Mouse (Mus musculus): ENCODE measurements at regions not wholly inside any gene's neighbourhood (a gene's known extent, or its start where the extent isn't known, plus 50 kb on each side); places are given as distances from the start of the nearest gene placed in this dataset.

DNA sequence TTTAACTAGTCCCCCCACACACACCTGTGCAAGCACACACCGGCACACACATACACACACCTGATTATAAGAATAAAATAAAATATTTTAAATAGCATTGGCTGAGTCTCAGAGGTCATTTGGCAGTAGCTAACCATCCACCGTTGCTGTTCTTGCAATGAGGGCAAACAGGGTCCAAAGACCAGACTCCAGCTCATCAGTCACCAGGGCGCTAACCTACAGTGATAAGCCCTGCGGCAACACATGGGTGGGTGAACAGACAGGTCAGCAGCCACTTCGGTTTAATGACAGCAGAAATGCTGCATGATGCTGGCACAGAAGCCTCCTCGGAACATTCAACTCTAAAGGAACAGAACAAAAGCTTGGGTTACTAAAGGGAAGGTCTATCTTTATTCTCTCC, 54.9 kb downstream of the Tas2r134 start:
- DNase-seq: no peak
- intact Hi-C loops (cut with DNase I): no loop called here

DNA sequence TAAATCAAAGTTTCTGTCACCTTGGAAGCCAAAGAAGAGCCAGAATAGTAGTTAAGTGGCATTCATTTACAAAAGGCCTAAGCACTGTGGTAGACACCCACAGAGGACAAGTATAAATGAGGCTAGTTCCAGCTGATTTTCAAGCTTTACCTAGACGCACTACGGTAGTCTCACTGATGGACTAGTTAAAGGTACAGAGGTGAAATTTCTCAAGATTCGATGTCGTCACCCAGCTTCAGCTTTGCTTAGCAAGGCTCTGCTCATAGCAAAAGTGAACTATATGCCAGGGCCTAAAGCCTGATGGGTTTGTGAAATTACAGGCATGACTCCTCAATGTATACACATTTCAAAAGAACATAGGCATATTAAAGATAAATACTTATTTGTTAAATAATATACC, 55.4 kb downstream of the Tas2r134 start:
- intact Hi-C loops (cut with DNase I): no loop called here
- DNase-seq: no peak

DNA sequence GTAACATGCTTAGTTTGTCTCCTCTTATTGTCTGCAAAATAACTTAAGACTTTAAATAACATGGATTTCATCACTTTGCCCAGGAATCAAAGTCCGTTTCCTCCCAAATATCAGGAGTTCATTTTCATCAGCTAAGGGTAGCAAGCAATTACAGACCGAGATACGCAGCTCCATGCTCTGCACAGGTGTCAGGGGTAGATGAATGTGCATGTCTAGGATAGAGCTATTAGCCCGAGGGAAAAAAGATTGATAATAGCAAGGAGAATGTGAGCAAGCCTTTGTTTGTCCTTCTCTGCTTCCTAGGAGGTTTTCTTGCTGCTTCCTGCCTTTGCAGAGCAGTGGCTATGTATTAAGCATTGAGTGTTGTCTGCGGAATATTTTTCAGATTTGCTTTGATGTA, 77.8 kb downstream of the Tas2r134 start:
- intact Hi-C loops (cut with DNase I): no loop called here
- DNase-seq: no peak

DNA sequence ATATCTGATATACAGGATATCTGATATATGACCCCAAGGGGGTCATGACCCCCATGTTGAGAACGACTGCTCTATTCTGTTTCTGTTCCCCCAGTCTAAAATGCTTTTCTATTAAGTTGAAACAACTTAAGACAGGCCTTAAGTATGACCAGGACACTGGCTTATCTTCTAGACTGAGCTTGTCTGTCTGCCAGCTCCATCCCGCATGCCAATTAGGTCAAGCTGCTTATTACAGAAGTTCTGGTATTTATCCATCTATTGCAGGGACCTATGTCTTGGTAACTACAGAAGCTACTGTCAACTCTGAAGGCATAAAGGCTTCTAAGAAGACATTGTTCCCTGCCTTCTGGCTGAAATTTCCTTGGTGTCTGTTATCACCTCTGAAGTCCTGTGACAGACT, 81.4 kb downstream of the Tas2r134 start:
- DNase-seq: peak; percentile 10 to 14
- intact Hi-C loops (cut with DNase I): no loop called here

DNA sequence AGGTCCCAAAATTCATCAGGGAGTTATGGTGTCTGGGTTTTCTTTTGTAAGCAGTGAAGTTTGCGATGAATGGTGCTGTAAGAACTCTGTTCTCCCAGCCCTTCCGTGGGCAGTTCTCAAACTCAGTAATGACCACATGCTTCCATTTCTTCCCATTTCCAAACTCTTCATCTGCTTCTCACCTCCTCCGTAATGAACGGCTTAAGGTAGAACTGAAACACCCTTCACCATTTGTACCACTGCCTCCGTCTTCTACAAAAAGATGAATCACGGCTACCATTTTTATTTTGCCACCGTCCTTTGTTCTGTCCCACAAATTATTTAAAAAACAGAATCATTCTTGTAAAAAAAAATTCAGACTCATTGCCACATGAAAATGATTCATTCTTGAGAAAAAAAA, 85.3 kb downstream of the Tas2r134 start:
- DNase-seq: no peak
- intact Hi-C loops (cut with DNase I): no loop called here

DNA sequence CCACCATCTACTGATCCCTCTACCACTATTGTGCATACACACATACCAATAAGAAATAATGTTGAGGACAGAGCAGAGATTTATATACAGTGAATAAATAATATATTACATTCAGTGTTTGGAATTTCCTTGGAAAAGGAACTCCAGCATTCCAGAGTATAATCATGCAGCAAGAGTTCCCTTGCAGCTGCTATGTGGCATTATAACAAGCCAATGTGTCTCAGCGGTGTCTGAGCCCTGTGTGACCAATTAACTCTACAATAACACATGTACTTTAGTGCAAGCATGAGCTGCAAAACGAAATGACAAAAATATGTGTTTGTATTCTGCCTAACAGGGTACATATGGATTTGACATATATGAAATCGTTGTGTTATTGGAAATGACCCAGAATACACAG, 103.5 kb downstream of the Tas2r134 start:
- no peak for DNase-seq
- intact Hi-C loops (cut with DNase I): no loop called here

DNA sequence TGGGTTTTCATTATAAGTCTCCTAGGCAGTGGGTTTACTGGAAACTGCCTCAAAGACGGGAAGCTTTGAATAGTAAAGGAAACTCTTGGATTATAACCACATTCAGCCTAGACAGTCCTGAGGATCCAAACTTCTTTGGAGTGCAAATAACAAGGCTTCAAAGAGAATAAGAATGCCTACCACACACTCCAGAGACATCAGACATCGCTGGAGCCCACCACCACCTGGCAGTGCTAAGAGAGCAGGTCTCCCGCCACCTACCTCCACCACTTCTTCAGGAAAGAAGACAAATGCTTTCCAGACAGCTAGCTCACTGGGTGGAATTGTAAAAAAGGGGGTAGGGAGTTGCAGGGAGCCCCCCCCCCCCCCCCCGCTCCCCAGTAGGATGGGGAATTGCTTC, 104.4 kb downstream of the Tas2r134 start:
- intact Hi-C loops (cut with DNase I): no loop called here
- no peak for DNase-seq

DNA sequence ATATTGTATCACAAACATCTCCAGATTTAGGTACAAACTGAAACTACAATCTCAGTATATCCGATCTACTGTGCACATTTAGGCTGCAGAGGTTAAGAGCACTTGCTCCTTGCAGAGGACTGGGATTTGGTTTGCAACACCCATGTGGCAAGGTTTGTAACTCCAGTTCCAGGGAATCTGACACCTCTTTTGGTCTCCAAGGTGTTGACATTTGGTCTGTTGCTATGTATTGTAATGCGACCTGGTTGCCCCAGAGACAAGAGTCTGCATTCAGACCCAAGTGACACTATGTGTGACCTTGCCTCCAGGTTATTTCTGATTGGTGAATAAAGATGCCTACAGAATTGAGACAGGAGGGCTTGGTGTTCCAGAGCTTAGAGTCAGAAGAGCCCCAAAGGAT, 105.0 kb downstream of the Tas2r134 start:
- intact Hi-C loops (cut with DNase I): no loop called here
- no peak for DNase-seq

DNA sequence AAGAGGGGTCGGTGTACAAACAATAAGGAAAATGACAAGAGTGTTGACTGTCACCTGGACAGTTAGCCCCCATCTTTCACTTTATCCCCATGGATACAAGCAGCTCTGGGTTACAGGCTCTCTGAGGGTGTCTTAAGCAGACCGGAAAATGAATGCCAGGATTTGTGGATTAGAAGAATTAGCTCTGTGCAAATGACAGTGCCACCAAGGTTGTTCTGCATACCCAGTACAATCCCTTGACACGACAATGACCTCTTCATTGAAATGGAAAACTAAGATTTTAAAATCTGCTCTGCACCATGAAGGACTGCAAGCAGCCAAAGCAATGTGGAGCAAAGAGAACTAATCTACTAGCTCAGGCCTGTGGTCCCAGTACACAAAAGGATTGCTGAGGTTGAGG, 105.9 kb downstream of the Tas2r134 start:
- intact Hi-C loops (cut with DNase I): no loop called here
- DNase-seq: no peak

DNA sequence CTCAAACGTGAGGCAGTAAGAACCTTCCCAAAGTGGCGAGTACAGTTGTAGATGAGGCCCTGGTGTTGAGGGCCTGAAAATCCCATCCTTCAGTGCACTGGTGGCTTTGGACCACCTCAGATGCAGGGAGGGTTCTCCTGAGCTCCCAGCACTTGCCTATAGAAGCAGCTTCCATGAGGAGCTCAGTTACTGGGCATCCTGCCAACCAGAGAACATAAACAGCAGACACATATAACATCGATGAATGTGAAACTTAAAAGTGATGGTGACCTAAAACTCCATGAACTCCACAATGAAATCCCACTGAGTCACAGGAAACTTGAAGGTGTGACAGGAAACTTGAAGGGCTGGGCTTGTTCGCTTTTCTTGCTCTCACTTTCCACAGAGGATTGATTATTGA, 109.1 kb downstream of the Tas2r134 start:
- intact Hi-C loops (cut with DNase I): no loop called here
- no peak for DNase-seq

DNA sequence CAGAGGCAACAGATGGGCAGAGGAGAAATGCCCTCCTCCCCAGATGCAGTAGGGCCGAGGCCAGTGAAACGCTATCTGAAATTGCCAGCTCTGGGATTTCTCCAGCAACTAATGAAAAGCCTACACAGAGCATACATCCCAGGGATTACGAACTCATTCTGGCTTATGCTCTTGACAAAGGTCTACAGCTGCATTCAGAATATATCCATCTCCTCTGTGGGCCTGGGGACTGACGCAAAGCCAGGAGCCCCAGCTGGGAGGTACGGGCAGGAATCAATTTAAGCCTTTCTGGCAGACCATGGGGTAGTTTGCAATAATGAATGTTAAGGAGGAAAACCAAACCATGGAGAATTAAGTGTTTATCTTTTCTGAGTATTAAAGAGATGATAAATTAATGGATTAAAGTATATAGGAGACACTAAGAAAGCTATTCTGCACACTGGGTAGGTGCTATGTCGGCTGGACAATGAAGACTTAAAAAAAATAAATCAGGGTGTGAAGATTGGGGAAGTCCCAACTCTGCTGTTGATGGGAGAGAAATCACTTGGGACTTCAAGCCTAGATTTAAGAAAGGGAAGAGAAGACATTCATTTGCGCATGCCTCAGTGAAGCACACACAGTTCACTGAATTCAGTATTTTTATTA, 120.5 kb downstream of the Tas2r134 start:
- intact Hi-C loops (cut with DNase I): no loop called here
- no peak for DNase-seq

DNA sequence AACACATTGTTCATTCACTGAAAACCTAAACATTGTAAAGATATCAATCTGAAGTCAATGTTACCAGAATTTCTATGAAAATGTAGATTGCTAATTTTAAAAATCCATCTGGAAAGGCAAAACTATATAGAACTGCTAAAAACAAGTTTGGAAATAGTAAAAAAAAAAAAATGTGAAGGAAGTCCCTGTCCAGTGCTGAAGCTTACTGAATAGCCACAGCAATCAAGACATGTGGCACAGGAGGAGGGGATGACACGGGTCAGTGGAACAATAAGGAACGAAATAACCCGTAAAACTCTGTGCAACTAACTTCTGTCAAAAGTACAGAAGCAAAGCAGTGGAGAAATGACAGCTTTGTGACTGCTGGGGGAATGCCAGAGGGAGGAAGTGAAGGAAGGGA, 121.9 kb downstream of the Tas2r134 start:
- no peak for DNase-seq
- intact Hi-C loops (cut with DNase I): no loop called here

DNA sequence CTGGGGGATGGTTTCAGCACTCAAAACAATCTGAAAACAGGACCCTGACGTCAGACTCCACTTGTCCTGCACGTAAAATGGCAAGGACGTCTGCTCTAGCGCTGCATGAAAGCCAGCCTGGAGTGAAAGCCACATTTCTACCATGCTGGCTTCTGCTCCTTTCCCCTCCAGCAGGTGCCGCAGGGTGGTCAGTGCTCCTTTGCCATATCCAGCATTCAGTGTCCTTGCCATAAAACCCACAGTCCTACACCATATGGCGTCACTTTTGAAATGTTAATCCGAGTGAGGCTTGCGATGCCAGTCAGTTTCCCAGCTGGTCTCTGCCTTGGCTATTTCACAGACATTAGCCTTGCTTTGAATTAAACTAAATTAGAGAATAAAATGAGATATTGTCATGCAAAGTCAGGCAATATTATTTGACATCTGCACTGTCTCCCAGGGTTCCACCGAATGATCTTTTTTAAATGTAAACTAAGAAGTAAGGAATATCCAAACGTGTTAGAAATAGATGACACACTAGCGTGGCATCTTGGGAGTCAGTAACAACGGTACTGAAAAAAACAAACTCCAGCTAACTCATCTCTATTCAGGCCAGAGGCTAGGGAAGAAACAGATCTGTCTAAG, 125.7 kb downstream of the Tas2r134 start:
- DNase-seq: no peak
- intact Hi-C loops (cut with DNase I): no loop called here

DNA sequence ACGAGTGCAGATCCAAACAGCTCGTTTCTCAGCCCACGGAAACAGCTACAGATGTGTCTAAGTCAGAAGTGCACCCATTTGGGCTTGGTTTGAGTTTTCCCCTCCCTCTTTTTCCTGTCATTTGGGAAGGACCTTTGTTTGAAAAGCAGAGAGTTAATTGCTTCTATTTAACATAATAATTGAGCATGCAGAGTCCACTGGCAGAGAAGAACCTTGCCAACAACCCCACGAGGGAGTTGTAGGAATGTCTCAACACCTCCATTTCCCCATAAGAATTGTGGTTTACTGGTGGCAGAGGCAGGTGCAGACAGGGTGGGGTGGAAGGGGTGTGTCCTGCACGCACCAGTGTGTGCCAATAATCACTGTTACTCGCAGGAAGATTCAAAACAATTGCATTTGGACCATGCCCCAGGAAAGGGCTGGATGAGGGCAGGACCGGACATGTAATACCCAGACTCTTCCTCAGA, 126.3 kb downstream of the Tas2r134 start:
- intact Hi-C loops (cut with DNase I): no loop called here
- DNase-seq: no peak

DNA sequence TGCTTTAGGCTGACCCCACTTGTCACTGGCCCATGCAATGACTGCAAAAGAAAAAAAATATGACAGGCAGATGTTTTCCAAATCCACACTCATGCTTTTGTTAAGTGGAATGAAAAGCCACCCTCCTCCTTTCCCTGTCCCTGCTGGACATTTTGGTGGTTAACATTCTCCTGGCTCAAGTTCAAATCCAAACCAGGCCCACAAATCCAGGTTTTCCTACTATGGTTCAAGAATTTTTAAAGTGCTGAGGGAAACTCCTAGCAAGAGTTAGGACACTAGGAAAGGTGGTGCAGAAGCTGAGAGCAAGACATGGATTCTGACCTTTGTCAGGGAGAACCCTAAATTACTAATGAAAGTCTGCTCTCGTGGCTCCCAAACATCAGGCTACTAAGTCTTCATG, 130.1 kb downstream of the Tas2r134 start:
- no peak for DNase-seq
- intact Hi-C loops (cut with DNase I): no loop called here

DNA sequence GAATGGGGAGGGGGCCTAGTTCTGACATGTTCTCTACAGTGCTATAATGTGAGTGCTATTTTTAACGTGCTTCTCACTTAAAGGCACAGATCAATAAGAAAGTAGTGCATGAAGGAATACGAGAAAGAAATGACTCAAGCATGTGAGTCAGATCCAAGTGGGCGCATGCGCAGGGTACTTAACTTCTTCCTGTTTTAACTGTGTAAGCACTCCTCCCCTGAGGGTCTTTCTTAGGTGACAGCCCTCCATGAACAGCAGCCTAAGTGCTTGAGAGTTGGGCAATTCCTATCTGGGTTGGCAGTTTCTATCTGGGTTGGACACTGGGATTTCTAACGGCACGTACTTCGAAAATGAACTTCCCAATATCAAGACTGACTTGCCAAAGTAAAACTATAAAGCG, 130.8 kb downstream of the Tas2r134 start:
- DNase-seq: no peak
- intact Hi-C loops (cut with DNase I): no loop called here

DNA sequence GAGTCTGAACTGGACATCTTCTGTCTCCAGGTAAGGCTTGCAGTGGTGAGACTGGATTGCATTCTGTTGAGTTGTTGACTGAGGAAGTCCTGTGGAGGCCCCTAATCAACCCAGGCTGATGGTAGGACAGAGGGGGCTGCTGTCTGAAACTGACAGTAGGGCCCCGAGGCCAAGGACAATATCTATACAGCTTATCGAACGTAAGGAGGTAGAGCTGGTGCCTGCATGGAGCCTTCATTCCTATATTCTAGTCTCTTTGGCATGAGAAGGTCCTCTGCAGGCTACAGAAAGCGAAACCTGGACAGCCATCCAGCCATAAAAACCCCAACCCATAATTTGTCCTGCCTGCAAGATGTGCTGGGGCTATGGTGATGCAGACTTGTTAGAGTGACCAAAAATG, 135.6 kb downstream of the Tas2r134 start:
- no peak for DNase-seq
- intact Hi-C loops (cut with DNase I): no loop called here

DNA sequence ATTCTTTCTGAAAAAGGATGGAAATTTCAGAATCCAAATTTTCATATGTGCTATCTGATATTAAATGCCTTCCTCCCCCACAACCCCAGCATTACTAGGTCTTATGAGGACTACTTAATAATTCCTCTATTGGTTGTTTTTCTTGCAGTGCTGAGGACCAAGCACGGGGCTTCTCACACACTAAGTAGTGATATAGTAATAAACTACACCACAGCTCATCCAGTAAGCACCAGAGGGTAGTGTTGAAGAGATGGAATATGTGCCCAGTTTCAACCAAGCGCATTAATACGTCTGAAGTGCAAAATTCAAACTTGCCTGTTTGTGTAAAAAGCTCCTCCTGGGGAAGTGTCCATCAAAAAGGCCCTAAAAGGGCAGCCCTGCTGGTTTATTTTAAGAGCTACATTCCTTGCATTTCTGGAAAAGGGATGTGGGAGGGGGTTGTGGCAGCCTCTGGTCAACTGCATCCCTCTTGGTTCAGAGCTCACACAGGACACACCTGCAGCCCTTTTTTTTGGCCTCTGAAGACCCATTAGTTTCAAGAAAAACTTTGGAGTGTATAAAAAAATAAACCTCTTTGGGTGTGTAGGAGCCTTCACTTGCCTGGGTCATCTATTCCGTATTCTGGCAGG, 140.3 kb downstream of the Tas2r134 start:
- intact Hi-C loops (cut with DNase I): no loop called here
- no peak for DNase-seq

DNA sequence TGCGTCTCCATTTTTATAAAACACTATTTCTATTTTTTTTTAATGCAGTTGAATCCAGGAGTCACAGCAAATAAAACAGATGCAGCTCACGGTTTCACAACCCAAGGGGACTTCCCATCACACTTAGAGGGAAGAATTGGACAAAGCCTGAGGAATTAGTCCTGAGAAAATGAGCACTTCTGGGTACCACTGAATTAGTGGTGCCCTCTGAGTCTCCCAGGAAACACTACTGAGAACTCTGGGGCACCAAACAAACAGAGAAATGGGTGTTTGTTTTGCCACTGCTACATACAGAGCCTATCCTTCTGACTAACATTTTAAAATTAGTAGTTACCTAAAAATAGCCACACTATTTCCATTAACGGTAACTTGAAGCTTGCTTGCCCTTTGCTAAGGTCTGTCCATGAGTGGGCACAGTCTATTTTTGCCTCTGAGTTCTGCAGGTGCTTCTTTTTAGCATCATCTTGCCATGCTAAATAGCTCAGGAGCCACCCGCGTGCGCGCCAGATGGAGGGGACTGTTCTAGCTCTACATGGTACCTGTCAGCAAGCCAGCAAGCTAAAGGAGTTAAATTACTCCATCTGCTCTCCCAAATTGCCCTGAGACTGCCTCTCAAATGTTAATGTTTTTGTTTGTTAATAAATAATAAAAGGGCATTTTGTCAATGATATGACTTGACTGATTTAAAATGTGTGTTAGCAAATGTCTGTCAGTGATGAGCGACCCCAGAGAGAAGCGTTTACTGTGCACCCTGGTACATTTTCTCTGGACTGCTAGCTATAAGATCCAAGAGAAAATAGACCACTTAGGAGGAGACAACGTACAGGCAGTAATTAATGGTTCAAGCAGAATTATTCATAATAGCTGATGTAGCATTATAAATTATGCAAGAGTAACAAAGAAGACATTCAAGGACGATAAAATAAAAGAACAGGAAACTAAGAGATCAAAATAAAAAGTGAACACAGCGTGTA, 141.3 kb downstream of the Tas2r134 start:
- DNase-seq: no peak
- intact Hi-C loops (cut with DNase I): no loop called here

DNA sequence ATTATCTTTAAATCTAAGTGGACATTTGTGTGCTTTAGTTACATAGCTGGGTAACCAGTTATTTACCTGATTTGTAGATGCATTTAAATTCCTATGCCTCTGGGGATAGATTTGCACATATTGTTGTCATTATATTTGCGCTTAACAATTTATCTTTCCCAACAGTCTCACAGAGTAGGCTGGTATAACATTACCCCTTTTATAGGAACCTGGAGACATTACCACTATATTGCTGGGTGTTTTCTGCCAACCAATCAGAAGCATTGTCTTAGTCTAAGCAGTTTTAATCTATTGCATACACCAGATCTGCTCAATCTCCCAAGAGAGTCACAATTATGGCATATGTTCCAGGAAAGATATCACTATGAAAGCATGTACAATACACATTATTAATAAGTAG, 149.8 kb downstream of the Rbm43 start:
- no peak for DNase-seq
- intact Hi-C loops (cut with DNase I): no loop called here

DNA sequence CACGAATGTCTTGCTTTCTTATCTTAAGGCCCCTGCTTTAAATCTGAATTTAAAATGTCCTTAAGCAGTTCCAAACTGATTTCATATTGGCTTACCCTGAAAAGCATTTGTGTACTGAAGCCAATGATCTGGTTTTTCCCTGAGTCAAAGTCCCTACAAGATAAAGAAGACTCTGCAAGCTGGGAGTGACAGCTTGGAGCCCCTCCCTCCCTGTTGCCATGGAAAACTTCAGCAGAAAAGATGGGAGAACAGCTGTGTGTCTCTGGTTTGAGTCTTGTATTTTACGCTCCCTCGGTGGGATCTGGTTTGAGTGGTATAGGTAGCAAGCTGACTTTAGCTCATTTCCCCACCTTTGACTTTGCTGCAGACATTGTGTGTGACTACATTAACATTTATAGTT, 146.1 kb downstream of the Rbm43 start:
- no peak for DNase-seq
- intact Hi-C loops (cut with DNase I): no loop called here

Measured in heart, postnatal 36 days (tissue).